Mouse (Mus musculus): ENCODE data around the gene Phc3. TPM values are rescaled to one million over a fixed set of nuclear protein-coding genes. Genes with fewer than 3 reads are reported as not detected.
"Not testable (repeated sequence)": the region's sequence is repeated elsewhere in the genome, so short reads cannot be mapped to it uniquely, and the experiment has no call there.

The Phc3 gene
- polyA plus RNA-seq, 1 experiment = 5.5 TPM

DNA sequence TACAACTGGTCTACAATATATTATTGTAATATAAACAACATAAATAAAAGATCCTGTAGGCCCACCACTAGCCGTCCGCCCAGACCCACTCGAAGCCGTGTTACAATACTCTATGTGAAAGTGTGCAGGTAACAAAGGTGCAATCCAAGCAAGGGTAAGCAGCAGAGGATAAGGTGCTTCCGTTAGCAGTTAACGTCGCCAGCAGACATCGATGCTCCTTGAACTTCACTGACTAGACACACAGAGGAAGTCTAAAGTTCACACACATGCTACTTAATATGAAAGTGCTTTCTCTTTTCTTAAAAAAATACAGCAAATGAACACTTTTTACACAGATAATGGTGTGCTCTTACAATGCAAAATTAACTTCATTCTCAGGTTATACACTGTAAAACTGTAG is 69.8 kb downstream of the Phc3 start:
- 78% methylated on average over 8 of the region's 8 CpGs for WGBS
- DNase-seq (ENCODE audit: low read depth, low spot score) = no peak

DNA sequence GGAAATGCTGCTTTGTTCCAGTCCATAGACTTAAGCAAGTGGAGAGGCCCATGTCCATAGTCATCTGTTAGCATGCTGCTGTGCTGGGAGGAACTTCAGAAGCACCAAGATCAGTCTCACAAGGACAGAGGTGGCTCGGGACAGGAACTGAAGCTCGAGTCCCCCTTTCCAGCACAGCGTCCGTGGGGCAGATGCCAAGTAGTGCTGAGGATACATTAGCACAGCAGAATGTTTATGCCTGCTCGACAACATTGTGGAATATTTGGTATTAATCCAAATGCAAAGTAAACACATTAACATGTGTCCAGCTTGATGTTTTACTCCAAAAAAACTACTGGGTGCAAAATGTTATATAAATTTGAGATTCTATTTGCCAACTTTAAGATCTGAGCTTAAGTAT is 72.5 kb downstream of the Phc3 start:
- no peak for DNase-seq (ENCODE audit: low read depth, low spot score)
- WGBS = 72% methylated on average over 5 of the region's 5 CpGs

DNA sequence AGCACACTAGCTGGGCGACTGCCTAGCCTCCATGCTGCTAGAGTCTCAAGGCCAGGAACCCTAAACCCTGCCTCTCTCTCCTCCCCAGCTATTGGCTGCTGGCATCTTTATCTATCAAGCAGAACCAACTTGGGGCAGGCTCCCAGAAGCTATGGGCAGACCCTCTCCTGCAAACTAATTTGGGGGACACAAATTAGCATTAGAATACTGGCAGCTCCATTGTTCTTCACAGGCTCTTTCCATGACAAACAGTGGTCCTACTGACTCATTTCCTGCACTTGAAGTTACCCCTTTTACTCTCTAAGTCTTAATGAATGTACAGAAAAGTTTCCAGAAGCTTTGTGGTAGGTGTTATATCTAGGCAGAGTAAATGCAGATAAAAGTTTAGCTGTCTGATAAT is 80.2 kb downstream of the Phc3 start:
- no peak for DNase-seq (ENCODE audit: low read depth, low spot score)
- WGBS = 57% methylated on average over 1 of the region's 1 CpGs

DNA sequence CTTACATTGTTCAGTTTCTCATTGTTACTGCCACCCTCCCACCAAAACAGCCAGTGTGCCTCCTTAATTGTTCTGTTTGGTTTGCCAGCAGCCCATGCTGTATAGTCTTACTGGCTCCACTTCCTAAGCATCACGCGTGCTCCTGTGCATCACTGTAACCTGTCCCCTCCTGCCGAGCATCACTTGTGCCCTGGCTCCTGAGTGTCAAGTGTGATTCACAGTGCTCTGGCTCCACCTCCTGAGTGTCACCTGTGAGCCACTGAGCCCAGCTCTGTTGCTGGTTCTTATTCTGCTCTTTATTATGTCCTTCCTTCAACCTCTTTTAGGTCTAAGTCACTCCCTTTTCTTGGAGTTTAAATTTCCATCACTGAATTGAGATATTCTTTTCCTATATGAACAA is 81.8 kb downstream of the Phc3 start:
- 85% methylated on average over 3 of the region's 3 CpGs for WGBS
- no peak for DNase-seq (ENCODE audit: low read depth, low spot score)

DNA sequence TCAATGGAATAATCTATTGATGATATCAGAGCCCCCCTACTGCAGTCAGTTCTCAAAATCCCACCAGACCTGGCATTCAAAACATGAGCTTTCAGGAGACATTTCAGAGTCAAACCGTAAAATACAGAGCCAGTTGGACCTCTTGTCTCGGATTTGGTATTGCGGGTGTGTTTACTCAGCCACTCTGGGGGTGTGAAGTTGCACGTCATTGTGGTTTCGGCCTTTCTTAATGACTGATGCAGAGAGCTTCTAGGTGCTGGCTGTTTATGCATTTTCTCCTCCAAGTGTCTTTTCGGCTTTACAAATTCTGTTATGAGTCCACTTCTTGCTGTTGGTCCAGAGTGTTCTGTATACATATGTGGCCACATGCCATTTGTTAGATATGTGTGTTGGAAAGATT is 92.5 kb downstream of the Phc3 start:
- no peak for DNase-seq (ENCODE audit: low read depth, low spot score)
- WGBS = 78% methylated on average over 6 of the region's 6 CpGs

DNA sequence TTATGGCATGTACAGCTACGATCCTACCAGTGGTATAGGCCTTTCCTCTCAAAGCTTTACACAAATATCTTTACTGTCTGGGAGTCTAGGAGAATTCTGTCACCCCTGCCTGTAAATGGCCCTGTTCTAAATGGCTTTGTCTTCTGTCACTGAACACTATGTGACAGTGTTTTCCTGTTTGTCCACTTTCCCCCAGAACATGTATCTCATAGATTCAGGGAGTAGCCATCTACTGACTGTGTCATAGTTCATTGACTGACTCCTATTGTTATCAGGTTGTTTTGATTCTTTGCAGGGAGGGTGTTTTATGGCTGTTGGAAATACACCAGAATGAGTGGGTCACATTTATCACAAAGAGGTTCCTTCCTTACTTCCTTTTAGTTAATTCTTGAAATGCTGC is 99.2 kb downstream of the Phc3 start:
- no peak for DNase-seq (ENCODE audit: low read depth, low spot score)
- 56% methylated on average over 1 of the region's 1 CpGs for WGBS

DNA sequence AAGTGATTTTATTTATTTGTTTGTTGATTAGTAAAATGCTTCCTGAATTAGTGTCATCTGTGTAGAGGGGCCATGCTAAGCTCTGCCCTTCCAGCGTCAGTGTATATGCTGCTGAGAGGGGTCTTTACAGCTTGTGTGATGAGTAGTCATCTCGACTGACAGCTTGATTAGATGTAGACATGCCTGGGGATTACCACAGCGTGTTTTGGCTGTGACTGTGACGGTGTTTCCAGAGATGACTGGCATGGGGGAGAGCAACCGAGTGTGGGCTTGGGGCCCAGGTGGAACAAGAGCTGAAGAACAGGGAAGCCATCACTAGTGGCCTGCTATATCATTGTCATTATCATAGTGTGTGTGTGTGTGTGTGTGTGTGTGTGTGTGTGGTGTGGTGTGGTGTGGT is 100.6 kb downstream of the Phc3 start:
- no peak for DNase-seq (ENCODE audit: low read depth, low spot score)
- 87% methylated on average over 5 of the region's 5 CpGs for WGBS

DNA sequence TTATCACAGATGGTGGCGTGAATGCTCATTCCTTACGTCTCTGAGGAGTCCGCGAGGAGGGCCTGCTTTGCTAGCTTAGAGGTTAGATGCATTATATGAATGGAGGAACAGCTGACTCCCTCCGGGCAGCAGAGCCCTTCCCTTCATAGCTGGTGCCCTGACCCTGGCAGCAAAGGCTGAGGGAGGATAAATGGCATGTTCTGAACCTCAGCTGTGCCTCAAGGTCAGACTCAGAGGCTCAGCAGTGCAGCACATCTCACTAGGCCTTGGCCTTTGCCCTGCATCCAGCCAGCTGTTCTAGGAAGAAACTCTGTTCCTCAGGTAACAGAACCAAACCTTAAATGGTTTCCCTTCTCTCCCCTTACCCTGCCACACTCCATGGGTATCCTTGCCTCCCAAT is 101.0 kb downstream of the Phc3 start:
- 86% methylated on average over 5 of the region's 5 CpGs for WGBS
- DNase-seq (ENCODE audit: low read depth, low spot score) = no peak

DNA sequence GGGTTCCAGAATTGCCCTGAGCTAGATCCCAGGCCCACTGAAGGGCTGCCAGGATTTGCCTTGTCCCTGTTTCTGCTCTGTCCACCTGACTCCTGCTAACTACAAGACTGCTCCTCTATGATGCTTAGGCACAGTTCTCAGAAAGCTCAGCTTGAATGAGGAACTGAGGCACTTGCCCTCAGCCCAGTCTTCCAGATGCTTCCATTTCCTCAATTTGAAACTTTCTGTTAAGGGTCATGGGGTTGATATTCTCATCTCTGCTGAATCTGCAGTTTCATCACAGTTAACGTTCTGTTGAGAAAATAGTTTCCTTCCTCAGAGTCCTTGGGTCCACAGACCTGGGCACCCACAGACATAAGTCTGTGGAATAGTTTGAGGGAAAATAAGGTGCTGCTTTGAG is 104.6 kb downstream of the Phc3 start:
- no peak for DNase-seq (ENCODE audit: low read depth, low spot score)
- WGBS = 76% methylated on average over 1 of the region's 1 CpGs

DNA sequence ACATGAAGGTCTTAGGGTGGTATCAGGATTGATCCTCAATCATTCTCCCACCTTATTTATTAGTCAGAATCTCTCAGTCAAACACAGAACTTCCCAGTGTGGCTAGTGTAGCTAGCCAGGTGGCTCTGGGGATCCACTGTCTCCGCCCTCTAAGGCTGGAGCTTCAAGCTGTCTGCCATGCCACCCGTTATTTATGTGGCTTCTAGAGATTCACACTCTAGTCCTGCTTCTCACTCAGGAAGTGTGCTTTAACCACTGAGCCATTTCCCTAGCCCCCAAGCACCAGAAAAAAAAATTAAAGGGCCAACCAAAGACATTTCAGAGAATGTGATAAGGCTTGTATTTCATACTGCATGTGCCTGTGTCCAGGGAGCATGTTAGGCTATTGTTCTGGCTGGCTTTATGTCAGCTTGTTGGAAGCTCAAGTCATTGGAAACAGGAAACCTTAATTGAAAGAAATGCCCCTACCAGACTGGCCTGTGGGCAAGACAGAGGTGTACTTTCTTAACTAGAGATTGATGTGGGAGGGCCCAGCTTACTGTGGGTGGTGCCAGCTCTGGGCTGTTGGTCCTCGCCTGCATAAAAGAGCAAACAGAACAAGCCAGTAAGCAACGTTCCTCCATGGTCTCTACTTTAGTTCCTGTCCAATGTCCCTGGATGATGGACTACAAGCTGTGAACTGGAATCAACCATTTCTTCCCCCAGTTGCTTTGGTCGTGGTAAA is 105.3 kb downstream of the Phc3 start:
- 49% methylated on average over 5 of the region's 5 CpGs for WGBS
- no peak for DNase-seq (ENCODE audit: low read depth, low spot score)

DNA sequence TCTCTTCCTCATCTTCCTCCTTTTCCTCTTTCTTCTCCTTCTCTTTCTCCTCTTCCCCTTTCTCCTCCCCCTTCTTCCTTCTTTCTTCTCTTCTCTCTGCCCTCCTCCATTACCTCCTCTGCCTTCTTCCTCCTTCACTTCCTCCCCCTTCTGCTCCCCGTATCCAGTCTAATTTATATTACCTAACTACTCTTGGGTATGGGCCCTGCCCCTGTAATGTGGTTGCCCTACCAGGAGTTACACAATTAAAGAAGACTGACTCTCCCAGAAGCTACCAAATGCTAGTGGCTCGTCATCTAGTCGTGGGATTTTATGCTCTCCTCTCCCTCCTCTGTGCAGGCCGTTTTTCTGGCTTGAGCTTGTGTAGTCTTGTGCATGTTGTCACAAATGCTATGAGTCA is 108.5 kb downstream of the Phc3 start:
- no peak for DNase-seq (ENCODE audit: low read depth, low spot score)
- 46% methylated on average over 4 of the region's 4 CpGs for WGBS

DNA sequence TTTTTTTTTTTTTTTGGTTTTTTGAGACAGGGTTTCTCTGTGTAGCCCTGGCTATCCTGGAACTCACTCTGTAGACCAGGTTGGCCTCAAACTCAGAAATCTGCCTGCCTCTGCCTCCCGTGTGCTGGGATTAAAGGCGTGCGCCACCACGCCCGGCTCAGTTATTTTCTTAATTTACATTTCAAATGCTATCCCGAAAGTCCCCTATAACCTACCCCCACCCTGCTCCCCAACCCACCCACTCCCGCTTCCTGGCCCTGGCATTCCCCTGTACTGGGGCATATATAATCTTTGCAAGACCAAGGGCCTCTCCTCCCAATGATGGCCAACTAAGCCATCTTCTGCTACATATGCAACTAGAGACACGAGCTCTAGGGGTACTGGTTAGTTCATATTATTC is 109.6 kb downstream of the Phc3 start:
- WGBS = 99% methylated on average over 8 of the region's 8 CpGs
- not testable (repeated sequence) for DNase-seq (ENCODE audit: low read depth, low spot score)

DNA sequence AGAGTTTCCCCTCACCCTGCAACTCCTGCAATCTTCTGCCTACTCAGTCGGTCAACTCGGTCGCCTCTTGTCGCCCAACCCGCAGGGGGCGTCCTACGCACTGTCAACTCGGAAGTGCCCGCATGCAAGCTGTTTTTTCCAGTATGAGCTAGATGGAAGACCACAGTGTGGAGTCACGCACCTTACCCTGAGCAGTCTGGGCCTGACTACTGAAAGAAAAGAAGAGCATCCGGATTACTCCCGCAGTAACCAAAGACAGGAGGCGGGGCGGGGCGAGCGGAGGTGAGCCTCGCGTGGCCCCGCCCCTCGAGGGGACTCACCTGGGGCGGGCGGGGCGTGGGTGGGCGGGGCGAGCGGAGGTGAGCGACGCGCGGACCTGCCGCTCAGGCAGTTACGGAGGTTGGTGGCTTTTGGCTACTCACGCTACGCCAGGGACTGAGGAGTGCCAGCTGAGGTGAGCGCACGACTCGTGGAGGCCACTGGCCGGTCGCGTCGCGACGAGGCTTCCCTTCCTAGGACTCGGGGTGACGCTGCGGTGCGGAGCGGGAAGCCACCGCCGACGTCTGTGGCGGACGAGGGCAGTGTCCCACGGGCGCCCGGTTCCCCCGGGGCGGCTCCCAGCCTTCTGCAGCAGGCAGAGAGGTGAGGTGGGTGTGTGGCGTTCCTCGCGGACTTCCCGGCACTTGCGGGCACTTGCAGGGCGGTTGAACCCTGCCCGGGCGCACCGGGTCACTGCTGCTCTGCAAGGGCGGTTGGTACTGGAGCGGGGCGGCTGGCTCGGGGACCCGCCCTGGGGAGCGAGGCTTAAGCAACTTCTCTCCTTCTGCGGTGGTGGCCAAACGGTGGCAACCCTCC is 113.4 kb downstream of the Phc3 start, which contains the start of gene Gpr160:
Gpr160 (plus strand) TSS at position 347 of the 855 bp plus-strand sequence.
- peak; percentile 72 for DNase-seq (ENCODE audit: low read depth, low spot score)
- WGBS = under 1% methylated on average over 75 of the region's 75 CpGs

DNA sequence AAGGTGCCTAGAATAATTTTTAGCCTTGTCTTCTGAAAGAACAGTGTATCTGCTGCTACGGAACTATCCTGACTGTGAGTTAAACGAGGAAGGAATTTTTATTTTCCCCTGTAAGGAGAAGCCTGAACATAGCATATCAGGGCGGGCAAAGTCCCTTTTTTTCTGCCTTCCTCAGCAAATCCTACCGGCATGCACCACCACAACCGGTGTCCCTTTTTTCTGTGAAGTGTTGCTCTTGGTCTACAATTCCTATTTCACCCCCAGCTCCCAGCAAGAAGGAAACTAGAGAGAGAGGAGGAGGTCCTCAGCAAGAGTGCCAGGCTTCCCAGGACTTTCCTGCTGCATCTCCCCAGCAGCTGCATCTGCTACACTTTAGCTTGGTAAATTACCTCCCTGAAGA is 115.6 kb downstream of the Phc3 start:
- WGBS = 43% methylated on average over 5 of the region's 5 CpGs
- DNase-seq (ENCODE audit: low read depth, low spot score) = no peak

DNA sequence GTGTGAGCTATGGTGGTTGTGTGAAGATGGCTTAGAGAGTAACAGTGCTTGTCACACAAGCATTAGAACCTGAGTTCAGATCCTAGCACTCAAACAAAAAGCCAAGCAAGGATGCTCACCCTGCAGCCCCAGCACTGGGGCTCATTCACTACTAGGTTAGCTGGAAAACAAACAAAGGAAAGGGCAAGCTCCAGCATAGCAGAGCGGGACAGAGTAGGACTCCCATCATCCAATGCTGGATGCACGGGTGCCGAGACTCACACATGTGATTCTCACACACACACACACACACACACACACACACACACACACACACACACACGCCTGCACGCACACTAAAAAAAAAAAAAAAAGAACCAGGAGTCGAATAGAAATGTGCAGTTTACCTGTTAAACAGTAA is 117.8 kb downstream of the Phc3 start:
- 69% methylated on average over 6 of the region's 6 CpGs for WGBS
- no peak for DNase-seq (ENCODE audit: low read depth, low spot score)

Other genes starting within 250 kb of the Phc3 start
- gene Samd7, start 223.1 kb downstream of the Phc3 start, polyA plus RNA-seq (2012; rRNA removed) = not detected in 2 replicates
- gene Sec62, start 176.5 kb downstream of the Phc3 start, polyA plus RNA-seq (2012; rRNA removed) = 8.8 and 10.2 TPM in 2 replicates
- 59.4 and 63.3 TPM in 2 replicates for gene Gpr160, start 113.5 kb downstream of the Phc3 start, polyA plus RNA-seq (2012; rRNA removed)
- gene Prkci, start 26.3 kb upstream of the Phc3 start, polyA plus RNA-seq (2012; rRNA removed) = 6.9 and 13.8 TPM in 2 replicates
- 8.0 and 21.2 TPM in 2 replicates for gene Skil, start 125.6 kb upstream of the Phc3 start, polyA plus RNA-seq (2012; rRNA removed)
- gene Cldn11, start 180.5 kb upstream of the Phc3 start, polyA plus RNA-seq (2012; rRNA removed) = 0.14 and 0.38 TPM in 2 replicates